Mouse (Mus musculus): ENCODE results near the gene Arvcf. TPM values are rescaled to one million over a fixed set of nuclear protein-coding genes. Genes with fewer than 3 reads are reported as not detected.

Gene Arvcf
- polyA plus RNA-seq, 1 experiment = 5.4 TPM

DNA sequence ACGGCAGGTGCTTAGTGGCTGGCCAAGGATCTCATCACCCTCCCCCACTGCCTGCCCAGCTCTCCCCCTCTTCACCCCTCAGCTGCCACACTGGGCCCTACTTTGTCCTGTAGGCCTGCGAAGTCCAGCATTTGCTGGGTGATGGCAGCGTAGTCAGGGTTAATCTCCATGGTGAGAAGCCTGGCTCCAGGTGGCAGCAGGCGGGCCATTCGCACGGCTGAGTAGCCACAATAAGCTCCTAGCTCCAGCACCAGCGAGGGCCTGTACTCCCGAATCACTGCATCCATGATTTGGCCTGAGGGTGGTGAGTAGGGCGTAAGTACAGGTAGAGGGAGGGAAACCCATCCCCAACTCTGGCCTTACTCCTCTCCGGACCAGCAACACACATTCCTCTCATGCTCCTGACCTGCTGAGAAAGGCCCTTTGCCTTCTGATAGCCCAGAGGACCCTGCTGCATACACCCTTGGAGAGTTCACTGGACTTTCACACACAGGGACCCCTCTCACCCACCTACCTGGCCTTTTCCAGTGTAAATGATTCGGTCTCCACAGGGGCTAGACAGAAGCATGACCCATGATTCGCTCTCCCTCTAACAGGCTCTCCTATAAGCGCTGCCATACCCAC lies 63.2 kb downstream of the Arvcf start:
- TF ChIP-seq MAX (IDR thresholded peaks at IDR 0.05) = no peak
- TF ChIP-seq CTCF (IDR thresholded peaks at IDR 0.05; ENCODE audit: control insufficient read depth, insufficient read depth, insufficient read length) = no peak
- no peak for TF ChIP-seq MYOG (IDR thresholded peaks at IDR 0.05; ENCODE audit: control insufficient read depth, extremely low read depth, insufficient read length)
- TF ChIP-seq CEBPB (IDR thresholded peaks at IDR 0.05; ENCODE audit: low read depth) = no peak
- TF ChIP-seq USF1 (IDR thresholded peaks at IDR 0.05; ENCODE audit: low read depth) = no peak
- TF ChIP-seq FOSL1 (IDR thresholded peaks at IDR 0.05; ENCODE audit: insufficient read depth, low read length, poor library complexity, severe bottlenecking) = no peak
- TF ChIP-seq MYOD1 (IDR thresholded peaks at IDR 0.05; ENCODE audit: control insufficient read depth, insufficient read length, low read depth) = no peak
- Histone ChIP-seq H3K27me3 (ENCODE audit: control insufficient read depth, insufficient read depth, insufficient read length) (no peaks in the 10 kb centered on the region), H3K36me3 (ENCODE audit: control insufficient read depth, insufficient read depth) (peaks cover 64% of the 10 kb centered on the region), H3ac (ENCODE audit: control insufficient read depth, insufficient read length, low read depth) (no peak overlapping the region), H3K79me3 (ENCODE audit: low read depth) (peaks cover 10% of the 10 kb centered on the region), H3K79me2 (ENCODE audit: control insufficient read depth, insufficient read depth) (peaks cover 24% of the 10 kb centered on the region), H3K4me3 (ENCODE audit: insufficient read depth, poor library complexity, severe bottlenecking) (no peak overlapping the region)

DNA sequence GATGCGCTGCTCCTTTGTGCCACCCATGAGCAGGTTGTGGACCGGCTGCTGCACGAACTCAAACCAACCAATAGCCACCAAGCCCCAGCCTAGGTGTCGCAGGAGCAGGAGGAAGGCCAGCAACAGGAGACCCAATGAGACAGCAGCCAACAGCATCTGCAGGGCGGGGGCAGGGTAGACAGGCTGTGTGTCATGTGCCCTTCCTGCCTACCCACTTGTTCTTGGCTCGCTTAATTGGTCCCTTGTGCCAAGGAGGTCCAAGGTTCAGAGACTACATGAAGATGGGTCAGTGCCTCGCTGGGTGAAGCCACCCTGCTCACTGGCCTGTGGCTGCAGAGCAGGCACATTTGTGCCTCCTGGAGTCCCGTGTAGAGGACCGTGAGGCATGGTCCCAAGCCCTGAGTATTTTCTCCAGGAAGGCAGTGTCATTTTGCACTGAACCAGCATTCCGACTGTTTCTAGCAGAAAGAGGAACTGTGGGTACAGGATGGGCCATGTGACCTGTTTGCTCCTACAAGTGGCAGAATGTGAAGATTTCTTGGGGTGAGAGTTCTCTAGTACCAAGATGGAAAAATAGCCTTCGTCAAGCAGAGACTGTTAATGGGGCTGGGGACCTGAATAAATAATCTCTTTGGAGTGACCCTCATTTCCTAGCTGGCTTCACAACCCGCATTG lies 64.0 kb downstream of the Arvcf start:
- Histone ChIP-seq H3ac (ENCODE audit: control insufficient read depth, insufficient read length, low read depth) (no peak overlapping the region), H3K79me3 (ENCODE audit: low read depth) (peaks cover 10% of the 10 kb centered on the region), H3K4me3 (ENCODE audit: insufficient read depth, poor library complexity, severe bottlenecking) (no peak overlapping the region), H3K36me3 (ENCODE audit: control insufficient read depth, insufficient read depth) (peaks cover 57% of the 10 kb centered on the region), H3K27me3 (ENCODE audit: control insufficient read depth, insufficient read depth, insufficient read length) (no peaks in the 10 kb centered on the region), H3K79me2 (ENCODE audit: control insufficient read depth, insufficient read depth) (peaks cover 31% of the 10 kb centered on the region)
- TF ChIP-seq MAX (IDR thresholded peaks at IDR 0.05) = no peak
- no peak for TF ChIP-seq USF1 (IDR thresholded peaks at IDR 0.05; ENCODE audit: low read depth)
- TF ChIP-seq CTCF (IDR thresholded peaks at IDR 0.05; ENCODE audit: control insufficient read depth, insufficient read depth, insufficient read length) = no peak
- no peak for TF ChIP-seq CEBPB (IDR thresholded peaks at IDR 0.05; ENCODE audit: low read depth)
- no peak for TF ChIP-seq MYOG (IDR thresholded peaks at IDR 0.05; ENCODE audit: control insufficient read depth, extremely low read depth, insufficient read length)
- TF ChIP-seq FOSL1 (IDR thresholded peaks at IDR 0.05; ENCODE audit: insufficient read depth, low read length, poor library complexity, severe bottlenecking) = no peak
- no peak for TF ChIP-seq MYOD1 (IDR thresholded peaks at IDR 0.05; ENCODE audit: control insufficient read depth, insufficient read length, low read depth)

DNA sequence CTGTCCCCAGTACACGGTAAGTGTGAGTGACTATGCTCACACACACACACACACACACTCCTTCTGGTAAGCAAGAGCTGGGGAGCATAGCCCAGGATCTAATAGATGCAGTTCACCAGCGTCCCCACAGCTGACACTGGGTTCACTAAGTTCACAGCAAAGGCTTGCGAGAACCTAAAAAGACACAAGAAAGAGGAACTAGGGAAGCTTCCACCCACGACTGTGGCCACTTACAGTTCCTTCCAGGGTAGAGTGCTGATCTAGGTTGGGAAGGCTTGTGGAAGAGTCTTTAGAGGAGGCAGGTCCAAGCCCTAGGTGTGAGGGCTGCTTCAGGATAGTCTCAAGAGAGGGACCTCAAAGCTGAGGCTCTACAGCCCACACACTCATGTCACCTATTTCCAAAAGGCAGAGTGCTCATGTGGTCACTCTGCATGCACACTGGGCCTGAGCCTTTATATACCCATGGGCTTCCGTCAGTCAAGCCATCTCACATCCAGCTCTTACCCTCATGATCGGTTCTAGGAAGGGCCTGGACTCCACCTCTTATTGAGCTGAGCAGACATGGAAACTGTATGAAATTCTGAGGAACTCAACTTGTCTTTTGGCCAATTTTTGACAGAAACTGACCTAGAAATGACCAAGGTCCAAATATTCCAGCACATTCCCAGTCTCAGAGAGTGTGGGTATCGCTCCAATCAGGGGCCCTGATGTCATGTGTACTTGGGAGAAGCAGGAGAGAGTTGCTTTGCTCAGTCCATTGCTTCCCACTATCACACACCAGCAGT lies 65.2 kb downstream of the Arvcf start:
- H3K36me3 ChIP-seq (ENCODE audit: control insufficient read depth, insufficient read depth) = peaks cover 56% of the 10 kb centered on the region
- no peak overlapping the region for H3K4me3 ChIP-seq (ENCODE audit: insufficient read depth, poor library complexity, severe bottlenecking)
- H3K27me3 ChIP-seq (ENCODE audit: control insufficient read depth, insufficient read depth, insufficient read length) = no peaks in the 10 kb centered on the region
- peaks cover 38% of the 10 kb centered on the region for H3K79me2 ChIP-seq (ENCODE audit: control insufficient read depth, insufficient read depth)
- TF ChIP-seq CTCF (IDR thresholded peaks at IDR 0.05; ENCODE audit: control insufficient read depth, insufficient read depth, insufficient read length) (no peak), MYOG (IDR thresholded peaks at IDR 0.05; ENCODE audit: control insufficient read depth, extremely low read depth, insufficient read length) (no peak), FOSL1 (IDR thresholded peaks at IDR 0.05; ENCODE audit: insufficient read depth, low read length, poor library complexity, severe bottlenecking) (no peak), USF1 (IDR thresholded peaks at IDR 0.05; ENCODE audit: low read depth) (no peak), MAX (IDR thresholded peaks at IDR 0.05) (no peak), MYOD1 (IDR thresholded peaks at IDR 0.05; ENCODE audit: control insufficient read depth, insufficient read length, low read depth) (no peak), CEBPB (IDR thresholded peaks at IDR 0.05; ENCODE audit: low read depth) (no peak)
- H3K79me3 ChIP-seq (ENCODE audit: low read depth) = peaks cover 14% of the 10 kb centered on the region
- no peak overlapping the region for H3ac ChIP-seq (ENCODE audit: control insufficient read depth, insufficient read length, low read depth)

DNA sequence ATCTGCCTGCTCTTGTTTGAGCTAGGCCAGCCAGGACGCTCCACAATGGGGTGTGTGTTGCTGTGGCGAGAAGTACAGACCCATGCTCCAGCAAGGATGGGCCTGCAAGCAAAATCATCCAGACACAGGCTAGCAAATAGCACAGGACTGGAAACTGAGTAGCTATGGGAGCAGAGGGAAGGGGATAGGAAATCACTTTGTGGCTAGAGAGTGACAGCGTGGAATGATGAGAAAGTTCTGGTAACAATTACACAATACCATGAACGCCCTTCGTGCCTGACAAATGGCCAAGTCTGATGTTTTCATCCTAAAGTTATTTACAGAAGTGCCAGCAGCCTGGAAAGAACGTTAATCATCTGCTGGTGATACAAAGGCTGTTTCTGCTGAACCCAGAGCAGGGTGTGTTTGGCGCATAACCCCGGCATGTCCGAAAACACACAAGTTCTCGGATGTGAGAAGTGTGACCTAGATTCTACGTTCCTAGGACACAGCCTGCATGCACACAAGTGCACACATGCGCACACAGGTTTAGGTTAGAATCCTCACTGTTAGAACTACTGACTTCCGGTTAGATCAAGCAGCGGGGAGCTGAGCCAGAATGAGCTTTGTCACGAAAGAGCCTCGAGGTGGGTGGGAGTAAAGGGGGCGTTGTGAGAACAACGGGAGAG lies 68.2 kb downstream of the Arvcf start:
- H3ac ChIP-seq (ENCODE audit: control insufficient read depth, insufficient read length, low read depth) = no peak overlapping the region
- H3K36me3 ChIP-seq (ENCODE audit: control insufficient read depth, insufficient read depth) = peaks cover 43% of the 10 kb centered on the region
- no peaks in the 10 kb centered on the region for H3K27me3 ChIP-seq (ENCODE audit: control insufficient read depth, insufficient read depth, insufficient read length)
- H3K79me3 ChIP-seq (ENCODE audit: low read depth) = peaks cover 20% of the 10 kb centered on the region
- H3K79me2 ChIP-seq (ENCODE audit: control insufficient read depth, insufficient read depth) = peaks cover 60% of the 10 kb centered on the region
- TF ChIP-seq MAX (IDR thresholded peaks at IDR 0.05) = no peak
- peak; percentile 94 for TF ChIP-seq CEBPB (IDR thresholded peaks at IDR 0.05; ENCODE audit: low read depth)
- H3K4me3 ChIP-seq (ENCODE audit: insufficient read depth, poor library complexity, severe bottlenecking) = no peak overlapping the region

DNA sequence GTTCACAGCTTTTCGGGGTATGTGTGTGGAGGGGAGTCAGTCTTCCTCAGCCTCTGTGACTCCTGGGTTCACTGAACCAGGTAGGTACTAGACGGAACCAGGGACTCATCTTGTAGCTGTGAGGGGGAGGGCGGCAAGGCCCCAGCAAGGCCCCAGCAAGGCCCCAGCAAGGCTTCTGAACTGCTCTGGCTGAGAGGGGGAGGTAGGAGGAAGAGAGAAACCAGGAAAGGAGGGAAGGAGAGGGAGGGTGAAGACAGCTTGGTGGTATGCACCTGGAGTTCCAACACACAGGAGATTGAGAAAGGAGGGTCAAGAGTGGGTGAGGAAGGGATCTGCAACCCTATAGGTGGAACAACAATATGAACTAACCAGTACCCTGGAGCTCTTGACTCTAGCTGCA lies 68.9 kb downstream of the Arvcf start:
- TF ChIP-seq USF1 (IDR thresholded peaks at IDR 0.05; ENCODE audit: low read depth) = no peak
- TF ChIP-seq MYOG (IDR thresholded peaks at IDR 0.05; ENCODE audit: control insufficient read depth, extremely low read depth, insufficient read length) = no peak
- no peak for TF ChIP-seq FOSL1 (IDR thresholded peaks at IDR 0.05; ENCODE audit: insufficient read depth, low read length, poor library complexity, severe bottlenecking)
- no peak for TF ChIP-seq MAX (IDR thresholded peaks at IDR 0.05)
- H3K79me2 ChIP-seq (ENCODE audit: control insufficient read depth, insufficient read depth) = peaks cover 66% of the 10 kb centered on the region
- peaks cover 23% of the 10 kb centered on the region for H3K79me3 ChIP-seq (ENCODE audit: low read depth)
- peaks cover 46% of the 10 kb centered on the region for H3K36me3 ChIP-seq (ENCODE audit: control insufficient read depth, insufficient read depth)
- H3K27me3 ChIP-seq (ENCODE audit: control insufficient read depth, insufficient read depth, insufficient read length) = no peaks in the 10 kb centered on the region
- H3ac ChIP-seq (ENCODE audit: control insufficient read depth, insufficient read length, low read depth) = no peak overlapping the region
- H3K4me3 ChIP-seq (ENCODE audit: insufficient read depth, poor library complexity, severe bottlenecking) = no peak overlapping the region

Data from C2C12 (cell line).